Comparison of ENCODE assay signal across 23 mouse cellular contexts in the genomic region with DNA sequence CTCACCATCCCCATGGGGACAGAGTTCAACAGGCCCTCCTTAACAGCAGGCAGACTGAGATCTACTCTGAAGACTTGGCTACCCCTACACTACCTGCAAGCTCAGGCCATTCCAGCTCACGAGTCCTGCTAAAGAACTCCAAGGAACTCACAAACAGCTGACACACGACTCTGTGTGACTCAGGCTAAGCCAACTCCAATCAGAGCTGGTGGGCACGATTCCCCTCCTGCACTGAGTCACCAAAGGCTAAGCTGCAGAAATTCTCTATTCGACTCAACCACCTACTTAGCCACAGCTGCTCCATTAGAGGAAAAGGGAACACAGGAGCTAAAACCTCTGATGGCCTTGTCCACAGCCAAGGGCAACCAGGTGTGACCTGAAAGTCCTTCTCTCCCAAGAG. TPM values are rescaled to one million over a fixed set of nuclear protein-coding genes. Genes with fewer than 3 reads are reported as not detected.
DNase-seq lines count a peak whose midpoint lies in the region; ATAC-seq and TF ChIP-seq lines count a peak whose summit lies in the region.
"Had no signal": no experiment of that assay in that cellular context is flagged by ENCODE, and none has a peak within 500 bp of the region (broad histone marks: within the 10 kb centered on the region; RNA-seq: fewer than 3 reads in every experiment).

No protein-coding gene starts in this region.

- 64% methylated on average over 4 of the region's 4 CpGs for WGBS in forebrain, embryonic 14.5 days
- 80% methylated on average over 4 of the region's 4 CpGs for WGBS in forebrain, embryonic 12.5 days
- WGBS in neural tube, embryonic 15.5 days, result 75% methylated on average over 4 of the region's 4 CpGs
- 75% methylated on average over 4 of the region's 4 CpGs for WGBS in intestine, embryonic 16.5 days

- H3K4me1 ChIP-seq in forebrain, embryonic 14.5 days (ENCODE audit: control insufficient read depth, insufficient read depth, low read length), result peaks cover 13% of the 10 kb centered on the region; the same call in 1 of the 2 replicates
- peaks cover 14% of the 10 kb centered on the region for H3K4me1 ChIP-seq in forebrain, embryonic 12.5 days
- H3K4me1 ChIP-seq in neural tube, embryonic 15.5 days, result peaks cover 30% of the 10 kb centered on the region
- H3K4me1 ChIP-seq in intestine, embryonic 16.5 days (ENCODE audit: control insufficient read depth, insufficient read depth, low read length), result peaks cover 10% of the 10 kb centered on the region; the same call in 1 of the 2 replicates

- peaks cover 8% of the 10 kb centered on the region for H3K27me3 ChIP-seq in forebrain, embryonic 14.5 days (replicated peaks; ENCODE audit: control insufficient read depth, insufficient read depth, low read length)
- H3K27me3 ChIP-seq in forebrain, embryonic 12.5 days, result peaks cover 58% of the 10 kb centered on the region
- peaks cover 33% of the 10 kb centered on the region for H3K27me3 ChIP-seq in neural tube, embryonic 15.5 days (replicated peaks)
- peaks cover 35% of the 10 kb centered on the region for H3K27me3 ChIP-seq in intestine, embryonic 16.5 days (replicated peaks; ENCODE audit: control insufficient read depth, insufficient read depth, low read length)

- TF ChIP-seq CTCF in left cerebral cortex, adult 2 months (IDR thresholded peaks at IDR 0.05), result no peak

- no peaks in the 10 kb centered on the region for H3K9me3 ChIP-seq in forebrain, embryonic 14.5 days (replicated peaks; ENCODE audit: control insufficient read depth, low read length)
- no peaks in the 10 kb centered on the region for H3K9me3 ChIP-seq in forebrain, embryonic 12.5 days
- no peaks in the 10 kb centered on the region for H3K9me3 ChIP-seq in neural tube, embryonic 15.5 days (replicated peaks)
- H3K9me3 ChIP-seq in intestine, embryonic 16.5 days (ENCODE audit: control insufficient read depth, low read length), result no peaks in the 10 kb centered on the region

- intact Hi-C loops in left cerebral cortex, adult 2 months (cut with DNase I), result no loop called here
- intact Hi-C loops in left cerebral cortex, postnatal 4 days (cut with DNase I), result no loop called here

- DNase-seq in forebrain, embryonic 14.5 days (ENCODE audit: low spot score), result no peak
- peak in 1 of 2 experiments; percentile 38 for DNase-seq in left cerebral cortex, adult 2 months (ENCODE audit: extremely low spot score in 1 of 2, low spot score in 2 of 2)
- no peak for DNase-seq in left cerebral cortex, postnatal 4 days
- DNase-seq in brain, adult 2 months (ENCODE audit: low read depth, low spot score), result peak; percentile 90
- DNase-seq: adrenal gland, postnatal 10 days; B cell, adult 2 months; cerebellum, adult 9-10 months; kidney, adult 2 months; kidney, postnatal 25 days; lung, postnatal 10 days had no signal

- H3K4me3 ChIP-seq in forebrain, embryonic 14.5 days (ENCODE audit: low read depth, low read length), result no peak overlapping the region
- no peak overlapping the region for H3K4me3 ChIP-seq in forebrain, embryonic 12.5 days (replicated peaks)
- peak overlapping the region; percentile 70 for H3K4me3 ChIP-seq in left cerebral cortex, adult 2 months
- no peak overlapping the region for H3K4me3 ChIP-seq in neural tube, embryonic 15.5 days (replicated peaks)
- no peak overlapping the region for H3K4me3 ChIP-seq in intestine, embryonic 16.5 days (ENCODE audit: low read length)

- no peak for ATAC-seq in forebrain, embryonic 14.5 days
- ATAC-seq in forebrain, embryonic 12.5 days (ENCODE audit: low FRiP score), result no peak
- no peak for ATAC-seq in neural tube, embryonic 15.5 days (ENCODE audit: low FRiP score)
- no peak for ATAC-seq in intestine, embryonic 16.5 days

- no peaks in the 10 kb centered on the region for H3K36me3 ChIP-seq in forebrain, embryonic 14.5 days (ENCODE audit: control insufficient read depth, insufficient read depth, low read length)
- no peaks in the 10 kb centered on the region for H3K36me3 ChIP-seq in forebrain, embryonic 12.5 days (replicated peaks)
- no peaks in the 10 kb centered on the region for H3K36me3 ChIP-seq in neural tube, embryonic 15.5 days
- H3K36me3 ChIP-seq in intestine, embryonic 16.5 days (ENCODE audit: control insufficient read depth, insufficient read depth, low read length), result no peaks in the 10 kb centered on the region

- no peak overlapping the region for H3K9ac ChIP-seq in forebrain, embryonic 14.5 days (ENCODE audit: low read length)
- H3K9ac ChIP-seq in forebrain, embryonic 12.5 days, result no peak overlapping the region
- no peak overlapping the region for H3K9ac ChIP-seq in neural tube, embryonic 15.5 days (replicated peaks)
- H3K9ac ChIP-seq in intestine, embryonic 16.5 days (ENCODE audit: low read depth, low read length), result no peak overlapping the region
- H3K9ac ChIP-seq: liver, embryonic 14.5 days had no signal

- H3K4me2 ChIP-seq in forebrain, embryonic 14.5 days (ENCODE audit: low read length), result peak overlapping the region; percentile 93; the same call in 1 of the 2 replicates
- H3K4me2 ChIP-seq in forebrain, embryonic 12.5 days, result no peak overlapping the region
- peak overlapping the region; percentile 90 for H3K4me2 ChIP-seq in neural tube, embryonic 15.5 days
- no peak overlapping the region for H3K4me2 ChIP-seq in intestine, embryonic 16.5 days (ENCODE audit: low read depth, low read length)

- no peak overlapping the region for H3K27ac ChIP-seq in forebrain, embryonic 14.5 days (ENCODE audit: low read depth, low read length)
- H3K27ac ChIP-seq in forebrain, embryonic 12.5 days, result no peak overlapping the region
- H3K27ac ChIP-seq in left cerebral cortex, adult 2 months, result peak overlapping the region; percentile 96
- H3K27ac ChIP-seq in neural tube, embryonic 15.5 days (replicated peaks), result no peak overlapping the region
- H3K27ac ChIP-seq in intestine, embryonic 16.5 days (ENCODE audit: low read length), result no peak overlapping the region
- H3K27ac ChIP-seq: liver, embryonic 14.5 days had no signal

RNA-seq across cellular contexts. Expression of a gene that starts 1.8 kb away (rescaled TPM):
- polyA plus RNA-seq in forebrain, embryonic 14.5 days (2014; fragmentation: Nextera tagmentation; extraction: Ambion mirVana), result 12.8 and 15.4 TPM in 2 replicates
- 5.7 and 8.3 TPM in 2 replicates for polyA plus RNA-seq in forebrain, embryonic 12.5 days (2016; fragmentation: Nextera tagmentation; extraction: Ambion mirVana)
- 100 to 1,000 TPM; 369 to 419 TPM for total RNA-seq in left cerebral cortex, adult 2 months (2021)
- total RNA-seq in left cerebral cortex, postnatal 4 days (2021), result 100 to 1,000 TPM; 152 to 153 TPM
- 13.9 and 16.9 TPM in 2 replicates for polyA plus RNA-seq in neural tube, embryonic 15.5 days (2015; fragmentation: Nextera tagmentation; extraction: Ambion mirVana)
- 0.97 and 1.1 TPM in 2 replicates for polyA plus RNA-seq in intestine, embryonic 16.5 days (2015; fragmentation: Nextera tagmentation; extraction: Ambion mirVana)
- total RNA-seq: megakaryocyte-erythroid progenitor cell, adult 5-6 weeks had no signal

RNA-seq across cellular contexts. Expression of a gene that starts 38.9 kb away (rescaled TPM):
- polyA plus RNA-seq in forebrain, embryonic 14.5 days (2014; fragmentation: Nextera tagmentation; extraction: Ambion mirVana), result not detected in 2 replicates
- 0.19 and 0.27 TPM in 2 replicates for polyA plus RNA-seq in forebrain, embryonic 12.5 days (2016; fragmentation: Nextera tagmentation; extraction: Ambion mirVana)
- under 1 TPM in 1 of 2 experiments, not detected in 1; 0.33 TPM for total RNA-seq in left cerebral cortex, adult 2 months (2021)
- total RNA-seq in left cerebral cortex, postnatal 4 days (2021), result under 1 TPM in 1 of 2 experiments, not detected in 1; 0.58 TPM
- polyA plus RNA-seq in neural tube, embryonic 15.5 days (2015; fragmentation: Nextera tagmentation; extraction: Ambion mirVana), result not detected in 2 replicates
- not detected in 2 replicates for polyA plus RNA-seq in intestine, embryonic 16.5 days (2015; fragmentation: Nextera tagmentation; extraction: Ambion mirVana)
- total RNA-seq: adrenal gland, postnatal 10 days; gastrocnemius, postnatal 4 days; hematopoietic stem cell, adult 5-6 weeks; layer of hippocampus, postnatal 25 days; megakaryocyte-erythroid progenitor cell, adult 5-6 weeks had no signal
- polyA plus RNA-seq: heart, embryonic 14.5 days; liver, embryonic 14.5 days; neural tube, embryonic 11.5 days; small intestine, adult 2 months; stomach, embryonic 14.5 days; thymus, postnatal 0 days had no signal

RNA-seq across cellular contexts. Expression of a gene that starts 56.6 kb away (rescaled TPM):
- 1.4 and 1.8 TPM in 2 replicates for polyA plus RNA-seq in forebrain, embryonic 14.5 days (2014; fragmentation: Nextera tagmentation; extraction: Ambion mirVana)
- polyA plus RNA-seq in forebrain, embryonic 12.5 days (2016; fragmentation: Nextera tagmentation; extraction: Ambion mirVana), result 0.32 and 0.47 TPM in 2 replicates
- total RNA-seq in left cerebral cortex, adult 2 months (2021), result 10 to 100 TPM; 68.4 to 73.4 TPM
- total RNA-seq in left cerebral cortex, postnatal 4 days (2021), result 10 to 100 TPM; 21.2 to 25.8 TPM
- polyA plus RNA-seq in neural tube, embryonic 15.5 days (2015; fragmentation: Nextera tagmentation; extraction: Ambion mirVana), result 9.1 TPM in 2 replicates
- polyA plus RNA-seq in intestine, embryonic 16.5 days (2015; fragmentation: Nextera tagmentation; extraction: Ambion mirVana), result 0.05 TPM in 1 of 2 replicates, not detected in the other
- total RNA-seq: hematopoietic stem cell, adult 5-6 weeks; megakaryocyte-erythroid progenitor cell, adult 5-6 weeks had no signal
- polyA plus RNA-seq: liver, embryonic 14.5 days; stomach, embryonic 14.5 days; thymus, postnatal 0 days had no signal

Comparison
In these comparisons a context has a peak if more than half of its experiments do, and no peak if none do; other contexts are left out.
1. H3K4me2 ChIP-seq: peak in forebrain, embryonic 14.5 days (single experiment) and neural tube, embryonic 15.5 days (single experiment); none in forebrain, embryonic 12.5 days (single experiment) and intestine, embryonic 16.5 days (single experiment).